Mouse (Mus musculus): ENCODE results near the gene Slc5a12.

Slc5a12 gene

GRCm38 (mm10) chr2:110596932-110597331, at the start of gene Slc5a12:
Slc5a12 (plus strand) TSS chr2:110597298.
- no peak for DNase-seq (ENCODE audit: low read depth)

GRCm38 (mm10) chr2:110556098-110556497, 41.0 kb upstream of the Slc5a12 start:
- no peak for DNase-seq (ENCODE audit: low read depth)

GRCm38 (mm10) chr2:110562621-110563020, 34.5 kb upstream of the Slc5a12 start:
- DNase-seq (ENCODE audit: low read depth): no peak

GRCm38 (mm10) chr2:110564673-110565627, 32.1 kb upstream of the Slc5a12 start:
- DNase-seq (ENCODE audit: low read depth): peak; percentile 23

- DNase-seq (ENCODE audit: low read depth): no peak
Measured at GRCm38 (mm10) chr2:110586692-110587091, 10.4 kb upstream of the Slc5a12 start.

GRCm38 (mm10) chr2:110590007-110590406, 7.1 kb upstream of the Slc5a12 start:
- DNase-seq (ENCODE audit: low read depth): no peak

- DNase-seq (ENCODE audit: low read depth): no peak
Measured at GRCm38 (mm10) chr2:110592276-110592675, 4.8 kb upstream of the Slc5a12 start.

- no peak for DNase-seq (ENCODE audit: low read depth)
Measured at GRCm38 (mm10) chr2:110644358-110644757, 47.3 kb downstream of the Slc5a12 start.

GRCm38 (mm10) chr2:110644846-110645245, 47.7 kb downstream of the Slc5a12 start:
- DNase-seq (ENCODE audit: low read depth): no peak

GRCm38 (mm10) chr2:110663329-110663728, 66.2 kb downstream of the Slc5a12 start:
- no peak for DNase-seq (ENCODE audit: low read depth)

- no peak for DNase-seq (ENCODE audit: low read depth)
Measured at GRCm38 (mm10) chr2:110671071-110671624, 74.0 kb downstream of the Slc5a12 start.

Data from c-Kit-positive CD71-positive TER-119-negative erythroid progenitor cells, embryonic 14.5 days (primary cell).